Mouse (Mus musculus): Measurements from ENCODE around the gene Cpe. TPM values are rescaled to one million over a fixed set of nuclear protein-coding genes. Genes with fewer than 3 reads are reported as not detected.

Cpe gene
- total and polyA plus RNA-seq, 2 experiments from 2014 or later, result 149 to 247 TPM

GRCm38 (mm10) chr8:64606015-64606414 is 86.8 kb downstream of the Cpe start:
- H3K9ac ChIP-seq (replicated peaks; ENCODE audit: low read depth, low read length), result no peak overlapping the region
- no peak overlapping the region for H3K4me2 ChIP-seq (ENCODE audit: low read depth, low read length)
- no peak overlapping the region for H3K27ac ChIP-seq (ENCODE audit: low read depth)
- WGBS, result 94% methylated on average over 5 of the region's 5 CpGs
- no peaks in the 10 kb centered on the region for H3K9me3 ChIP-seq (replicated peaks; ENCODE audit: control insufficient read depth, low read length)
- H3K36me3 ChIP-seq (replicated peaks; ENCODE audit: control insufficient read depth, insufficient read depth, low read length), result peaks cover 13% of the 10 kb centered on the region; the same call in 1 of the 2 replicates
- ATAC-seq (ENCODE audit: insufficient read depth, low read depth), result no peak
- H3K4me3 ChIP-seq (ENCODE audit: low read depth, low read length), result no peak overlapping the region
- TF ChIP-seq EP300 (IDR thresholded peaks at IDR 0.05; ENCODE audit: low read depth), result no peak
- TF ChIP-seq CTCF (IDR thresholded peaks at IDR 0.05; ENCODE audit: low read depth), result no peak
- H3K27me3 ChIP-seq (ENCODE audit: control insufficient read depth, insufficient read depth, low read length), result no peaks in the 10 kb centered on the region
- H3K4me1 ChIP-seq (ENCODE audit: control insufficient read depth, insufficient read depth), result no peaks in the 10 kb centered on the region
- no peak for DNase-seq (ENCODE audit: low spot score)

GRCm38 (mm10) chr8:64598206-64598605 is 94.6 kb downstream of the Cpe start:
- Histone ChIP-seq H3K4me1 (ENCODE audit: control insufficient read depth, insufficient read depth) (no peaks in the 10 kb centered on the region), H3K36me3 (replicated peaks; ENCODE audit: control insufficient read depth, insufficient read depth, low read length) (no peaks in the 10 kb centered on the region; the same call in 1 of the 2 replicates), H3K27me3 (ENCODE audit: control insufficient read depth, insufficient read depth, low read length) (no peaks in the 10 kb centered on the region), H3K4me3 (ENCODE audit: low read depth, low read length) (no peak overlapping the region), H3K9me3 (replicated peaks; ENCODE audit: control insufficient read depth, low read length) (no peaks in the 10 kb centered on the region), H3K9ac (replicated peaks; ENCODE audit: low read depth, low read length) (no peak overlapping the region), H3K4me2 (ENCODE audit: low read depth, low read length) (no peak overlapping the region), H3K27ac (ENCODE audit: low read depth) (no peak overlapping the region)
- WGBS, result 73% methylated on average over 4 of the region's 4 CpGs
- ATAC-seq (ENCODE audit: insufficient read depth, low read depth) (no peak), DNase-seq (ENCODE audit: low spot score) (no peak)
- no peak for TF ChIP-seq EP300 (IDR thresholded peaks at IDR 0.05; ENCODE audit: low read depth)
- no peak for TF ChIP-seq CTCF (IDR thresholded peaks at IDR 0.05; ENCODE audit: low read depth)

- 35% methylated on average over 21 of the region's 21 CpGs for WGBS
- Histone ChIP-seq H3K27ac (ENCODE audit: low read depth) (no peak overlapping the region), H3K36me3 (replicated peaks; ENCODE audit: control insufficient read depth, insufficient read depth, low read length) (peaks cover 3% of the 10 kb centered on the region; the same call in 1 of the 2 replicates), H3K4me2 (ENCODE audit: low read depth, low read length) (no peak overlapping the region), H3K27me3 (ENCODE audit: control insufficient read depth, insufficient read depth, low read length) (no peaks in the 10 kb centered on the region), H3K9me3 (replicated peaks; ENCODE audit: control insufficient read depth, low read length) (no peaks in the 10 kb centered on the region), H3K9ac (replicated peaks; ENCODE audit: low read depth, low read length) (no peak overlapping the region), H3K4me1 (ENCODE audit: control insufficient read depth, insufficient read depth) (no peaks in the 10 kb centered on the region), H3K4me3 (ENCODE audit: low read depth, low read length) (no peak overlapping the region)
- ATAC-seq (ENCODE audit: insufficient read depth, low read depth) (peak; percentile 63), DNase-seq (ENCODE audit: low spot score) (no peak)
- TF ChIP-seq CTCF (IDR thresholded peaks at IDR 0.05; ENCODE audit: low read depth) (peak; percentile 85), EP300 (IDR thresholded peaks at IDR 0.05; ENCODE audit: low read depth) (no peak)
These were observed 95.5 kb downstream of the Cpe start for GRCm38 (mm10) chr8:64597042-64597970.

GRCm38 (mm10) chr8:64596396-64596795 is 96.5 kb downstream of the Cpe start:
- ATAC-seq (ENCODE audit: insufficient read depth, low read depth), result no peak
- H3K9me3 ChIP-seq (replicated peaks; ENCODE audit: control insufficient read depth, low read length), result no peaks in the 10 kb centered on the region
- H3K27me3 ChIP-seq (ENCODE audit: control insufficient read depth, insufficient read depth, low read length), result no peaks in the 10 kb centered on the region
- no peak overlapping the region for H3K9ac ChIP-seq (replicated peaks; ENCODE audit: low read depth, low read length)
- TF ChIP-seq CTCF (IDR thresholded peaks at IDR 0.05; ENCODE audit: low read depth) (no peak), EP300 (IDR thresholded peaks at IDR 0.05; ENCODE audit: low read depth) (no peak)
- no peak overlapping the region for H3K27ac ChIP-seq (ENCODE audit: low read depth)
- no peaks in the 10 kb centered on the region for H3K4me1 ChIP-seq (ENCODE audit: control insufficient read depth, insufficient read depth)
- no peak for DNase-seq (ENCODE audit: low spot score)
- peaks cover 3% of the 10 kb centered on the region; the same call in 1 of the 2 replicates for H3K36me3 ChIP-seq (replicated peaks; ENCODE audit: control insufficient read depth, insufficient read depth, low read length)
- WGBS, result 65% methylated on average over 4 of the region's 4 CpGs
- no peak overlapping the region for H3K4me2 ChIP-seq (ENCODE audit: low read depth, low read length)
- H3K4me3 ChIP-seq (ENCODE audit: low read depth, low read length), result no peak overlapping the region

- WGBS, result 83% methylated on average over 1 of the region's 1 CpGs
- DNase-seq (ENCODE audit: low spot score), result no peak
- no peak overlapping the region for H3K4me2 ChIP-seq (ENCODE audit: low read depth, low read length)
- H3K36me3 ChIP-seq (replicated peaks; ENCODE audit: control insufficient read depth, insufficient read depth, low read length), result peaks cover 3% of the 10 kb centered on the region; the same call in 1 of the 2 replicates
- TF ChIP-seq CTCF (IDR thresholded peaks at IDR 0.05; ENCODE audit: low read depth) (no peak), EP300 (IDR thresholded peaks at IDR 0.05; ENCODE audit: low read depth) (no peak)
- no peak overlapping the region for H3K4me3 ChIP-seq (ENCODE audit: low read depth, low read length)
- no peak overlapping the region for H3K9ac ChIP-seq (replicated peaks; ENCODE audit: low read depth, low read length)
- no peaks in the 10 kb centered on the region for H3K4me1 ChIP-seq (ENCODE audit: control insufficient read depth, insufficient read depth)
- H3K9me3 ChIP-seq (replicated peaks; ENCODE audit: control insufficient read depth, low read length), result no peaks in the 10 kb centered on the region
- no peak for ATAC-seq (ENCODE audit: insufficient read depth, low read depth)
- no peaks in the 10 kb centered on the region for H3K27me3 ChIP-seq (ENCODE audit: control insufficient read depth, insufficient read depth, low read length)
- H3K27ac ChIP-seq (ENCODE audit: low read depth), result no peak overlapping the region
These were observed 102.4 kb downstream of the Cpe start for GRCm38 (mm10) chr8:64590456-64590855.

Measured in heart, postnatal 0 days (tissue).